Mouse (Mus musculus) testis, adult 2 months (tissue): ENCODE data around the gene Lrrc36.

Experiments used
- CTCF ChIP-seq: fragments of 200-500 bp; IDR thresholded peaks from 2 replicates; pipeline ENCODE4 v1.5.1; 2012; ENCODE audit warnings: low read depth, mild to moderate bottlenecking, inconsistent platforms, low read length, moderate library complexity; ENCODE audit not compliant: control insufficient read depth, insufficient read depth, insufficient replicate concordance
- POLR2A ChIP-seq: fragments of 200-500 bp; IDR thresholded peaks from 2 replicates; pipeline ENCODE4 v1.6.1; 2012; ENCODE audit warnings: low read depth, mild to moderate bottlenecking, inconsistent platforms, low read length, moderate library complexity; ENCODE audit not compliant: control insufficient read depth

DNA sequence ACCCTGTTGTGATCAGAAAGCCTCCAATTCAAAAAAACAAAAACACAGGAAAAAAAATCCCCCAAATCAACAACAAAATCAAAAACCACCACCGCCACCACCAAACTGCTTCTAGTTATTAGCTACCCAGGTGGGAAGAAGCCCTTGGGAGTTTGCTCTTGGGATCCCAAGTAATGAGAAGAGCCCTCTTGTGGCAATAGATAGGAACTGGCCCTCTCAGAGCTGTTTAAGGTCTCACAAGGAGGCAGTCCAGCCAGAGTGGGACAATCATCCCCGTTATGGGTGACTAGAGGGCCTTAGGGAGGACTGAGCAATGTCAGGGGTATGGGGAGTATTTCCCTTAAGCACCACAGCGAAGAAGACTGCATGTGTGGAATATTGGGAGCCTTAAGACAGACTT lies 15.6 kb upstream of the Lrrc36 start:
- TF ChIP-seq CTCF (no peak), POLR2A (no peak)
